22 mouse cellular contexts compared by ENCODE assay signal in the genomic region with DNA sequence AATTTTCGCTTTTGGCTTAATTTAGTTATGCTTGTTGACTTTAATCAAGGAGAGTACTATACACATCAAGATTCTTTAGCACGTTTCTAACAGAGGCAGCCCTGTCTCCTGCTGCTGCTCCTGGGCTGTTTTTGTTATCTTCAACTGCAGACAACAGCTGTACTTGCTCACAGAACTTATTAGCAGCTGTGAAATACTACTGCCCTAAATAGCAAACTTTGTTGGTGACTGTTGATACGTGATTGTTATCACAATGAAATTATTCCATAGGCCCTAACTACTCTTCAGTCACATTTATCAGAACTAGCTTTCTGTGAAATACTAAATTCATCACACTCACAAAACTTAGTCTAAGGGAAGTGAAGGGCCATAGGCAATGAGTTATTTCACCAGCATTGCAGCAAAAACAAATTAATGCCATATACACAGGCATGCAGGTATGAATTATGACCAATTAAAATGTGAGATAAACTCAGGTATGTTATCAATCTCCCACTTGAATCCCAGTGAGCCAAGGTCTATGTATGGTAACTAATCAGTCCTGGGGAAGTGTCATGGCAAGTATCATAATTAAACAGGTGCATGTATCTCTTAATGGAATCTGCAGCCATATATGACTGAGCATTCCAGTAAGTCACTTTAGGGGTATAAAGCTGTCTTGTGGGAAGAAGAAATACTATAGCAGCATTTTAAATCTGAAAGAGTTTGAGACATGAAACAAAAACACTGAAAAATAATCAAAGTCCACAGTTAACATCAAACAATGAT. TPM values are rescaled to one million over a fixed set of nuclear protein-coding genes. Genes with fewer than 3 reads are reported as not detected.
A peak's percentile ranks its signal among the peaks of the same experiment; 100 is the strongest.
DNase-seq lines count a peak whose midpoint lies in the region; ATAC-seq and TF ChIP-seq lines count a peak whose summit lies in the region.
"Had no signal": no experiment of that assay in that cellular context is flagged by ENCODE, and none has a peak within 500 bp of the region (broad histone marks: within the 10 kb centered on the region; RNA-seq: fewer than 3 reads in every experiment).

No protein-coding gene starts in this region.

- H3K9me3 ChIP-seq in lung, embryonic 14.5 days (ENCODE audit: low read depth, low read length), result no peaks in the 10 kb centered on the region
- H3K9me3 ChIP-seq in lung, postnatal 0 days (ENCODE audit: low read length), result no peaks in the 10 kb centered on the region
- no peaks in the 10 kb centered on the region for H3K9me3 ChIP-seq in liver, embryonic 12.5 days (replicated peaks)
- no peaks in the 10 kb centered on the region for H3K9me3 ChIP-seq in liver, embryonic 16.5 days (replicated peaks; ENCODE audit: control insufficient read depth, low read length)
- H3K9me3 ChIP-seq in forebrain, embryonic 15.5 days, result no peaks in the 10 kb centered on the region
- H3K9me3 ChIP-seq: embryonic facial prominence, embryonic 12.5 days; forebrain, embryonic 12.5 days; heart, embryonic 12.5 days; hindbrain, embryonic 10.5 days; hindbrain, embryonic 15.5 days had no signal

- TF ChIP-seq EP300 in lung, postnatal 0 days (IDR thresholded peaks at IDR 0.05), result no peak

- TF ChIP-seq CTCF in lung, embryonic 14.5 days (IDR thresholded peaks at IDR 0.05; ENCODE audit: low read depth), result no peak
- TF ChIP-seq CTCF in lung, postnatal 0 days (IDR thresholded peaks at IDR 0.05), result no peak

- H3K4me2 ChIP-seq in lung, embryonic 14.5 days, result no peak overlapping the region
- no peak overlapping the region for H3K4me2 ChIP-seq in lung, postnatal 0 days (replicated peaks; ENCODE audit: low read depth, low read length)
- peak overlapping the region; percentile 13; the same call in 1 of the 2 replicates for H3K4me2 ChIP-seq in liver, embryonic 12.5 days
- H3K4me2 ChIP-seq in liver, embryonic 16.5 days (ENCODE audit: low read depth, low read length), result no peak overlapping the region
- no peak overlapping the region for H3K4me2 ChIP-seq in forebrain, embryonic 15.5 days (replicated peaks)
- H3K4me2 ChIP-seq: embryonic facial prominence, embryonic 12.5 days; forebrain, embryonic 12.5 days; heart, embryonic 12.5 days; hindbrain, embryonic 15.5 days had no signal

- no peaks in the 10 kb centered on the region for H3K4me1 ChIP-seq in lung, embryonic 14.5 days (ENCODE audit: insufficient read depth)
- H3K4me1 ChIP-seq in lung, postnatal 0 days (ENCODE audit: insufficient read depth, low read depth, low read length), result no peaks in the 10 kb centered on the region
- H3K4me1 ChIP-seq in liver, embryonic 12.5 days, result peaks cover 22% of the 10 kb centered on the region
- H3K4me1 ChIP-seq in liver, embryonic 16.5 days (ENCODE audit: control insufficient read depth, low read depth, low read length), result no peaks in the 10 kb centered on the region
- no peaks in the 10 kb centered on the region for H3K4me1 ChIP-seq in forebrain, embryonic 15.5 days
- H3K4me1 ChIP-seq: forebrain, embryonic 12.5 days; heart, embryonic 12.5 days; hindbrain, embryonic 10.5 days; hindbrain, embryonic 15.5 days had no signal

- H3K27me3 ChIP-seq in lung, embryonic 14.5 days (ENCODE audit: insufficient read depth, low read length), result no peaks in the 10 kb centered on the region
- H3K27me3 ChIP-seq in lung, postnatal 0 days (replicated peaks; ENCODE audit: insufficient read depth, low read length), result no peaks in the 10 kb centered on the region
- no peaks in the 10 kb centered on the region for H3K27me3 ChIP-seq in liver, embryonic 12.5 days (replicated peaks)
- no peaks in the 10 kb centered on the region for H3K27me3 ChIP-seq in liver, embryonic 16.5 days (ENCODE audit: control insufficient read depth, insufficient read depth, low read depth, low read length)
- no peaks in the 10 kb centered on the region for H3K27me3 ChIP-seq in forebrain, embryonic 15.5 days
- H3K27me3 ChIP-seq: embryonic facial prominence, embryonic 12.5 days; forebrain, embryonic 12.5 days; heart, embryonic 12.5 days; hindbrain, embryonic 15.5 days; Patski had no signal

- peak; percentile 28 for DNase-seq in lung, embryonic 14.5 days
- DNase-seq in lung, postnatal 0 days (ENCODE audit: low spot score), result no peak
- peak; percentile 42 for DNase-seq in c-Kit-positive CD71-positive TER-119-negative erythroid progenitor cells, embryonic 14.5 days (ENCODE audit: low read depth)
- DNase-seq in cerebellum, adult 9-10 months, result no peak
- DNase-seq: adrenal gland, postnatal 14 days; B cell, adult 2 months; cerebellum, adult 2 months; cerebellum, postnatal 14 days; forebrain, postnatal 0 days; gastrocnemius, postnatal 14 days had no signal

- WGBS in lung, embryonic 14.5 days, result 27% methylated on average over 3 of the region's 3 CpGs
- 28% methylated on average over 3 of the region's 3 CpGs for WGBS in lung, postnatal 0 days
- 12% methylated on average over 3 of the region's 3 CpGs for WGBS in liver, embryonic 12.5 days (ENCODE audit: insufficient replicate concordance)
- 20% methylated on average over 3 of the region's 3 CpGs for WGBS in liver, embryonic 16.5 days (ENCODE audit: insufficient replicate concordance)
- 57% methylated on average over 3 of the region's 3 CpGs for WGBS in forebrain, embryonic 15.5 days

- H3K9ac ChIP-seq in lung, embryonic 14.5 days, result no peak overlapping the region
- no peak overlapping the region for H3K9ac ChIP-seq in lung, postnatal 0 days (replicated peaks; ENCODE audit: low read depth)
- H3K9ac ChIP-seq in liver, embryonic 12.5 days, result no peak overlapping the region
- no peak overlapping the region for H3K9ac ChIP-seq in liver, embryonic 16.5 days (ENCODE audit: low read depth, low read length)
- H3K9ac ChIP-seq in forebrain, embryonic 15.5 days (replicated peaks), result no peak overlapping the region
- H3K9ac ChIP-seq: embryonic facial prominence, embryonic 12.5 days; forebrain, embryonic 12.5 days; forebrain, postnatal 0 days; heart, embryonic 12.5 days; hindbrain, embryonic 15.5 days had no signal

- ATAC-seq in lung, embryonic 14.5 days (ENCODE audit: insufficient read depth), result 0 out of 2 replicates have a peak, but pooled peaks have one; percentile 31
- ATAC-seq in lung, postnatal 0 days, result no peak
- ATAC-seq in liver, embryonic 12.5 days, result peak; percentile 97
- peak; percentile 92 for ATAC-seq in liver, embryonic 16.5 days (ENCODE audit: low read depth)
- ATAC-seq in inflammation-experienced regulatory T-cells, adult 6 months, result no peak
- no peak for ATAC-seq in forebrain, embryonic 15.5 days (replicated peaks)
- ATAC-seq: activated CD4-positive, CD25-positive, alpha-beta regulatory T cell, adult 4 months; CD4-positive, CD25-positive, alpha-beta regulatory T cell, adult 4 months; forebrain, postnatal 0 days; Patski had no signal

- H3K4me3 ChIP-seq in lung, embryonic 14.5 days (ENCODE audit: low read depth, low read length), result no peak overlapping the region
- H3K4me3 ChIP-seq in lung, postnatal 0 days (ENCODE audit: low read depth, low read length), result no peak overlapping the region
- no peak overlapping the region for H3K4me3 ChIP-seq in liver, embryonic 12.5 days
- H3K4me3 ChIP-seq in liver, embryonic 16.5 days (ENCODE audit: low read depth, low read length), result no peak overlapping the region
- no peak overlapping the region for H3K4me3 ChIP-seq in forebrain, embryonic 15.5 days
- H3K4me3 ChIP-seq: embryonic facial prominence, embryonic 12.5 days; forebrain, embryonic 12.5 days; heart, embryonic 12.5 days; hindbrain, embryonic 10.5 days; hindbrain, embryonic 15.5 days had no signal

- no peak overlapping the region for H3K27ac ChIP-seq in lung, embryonic 14.5 days (ENCODE audit: low read depth)
- no peak overlapping the region for H3K27ac ChIP-seq in lung, postnatal 0 days (ENCODE audit: low read length)
- peak overlapping the region; percentile 40; the same call in 1 of the 2 replicates for H3K27ac ChIP-seq in liver, embryonic 12.5 days
- H3K27ac ChIP-seq in liver, embryonic 16.5 days (ENCODE audit: low read length), result no peak overlapping the region
- no peak overlapping the region for H3K27ac ChIP-seq in forebrain, embryonic 15.5 days (replicated peaks)
- H3K27ac ChIP-seq: embryonic facial prominence, embryonic 12.5 days; forebrain, embryonic 12.5 days; hindbrain, embryonic 10.5 days; hindbrain, embryonic 15.5 days had no signal

- H3K36me3 ChIP-seq in lung, embryonic 14.5 days (ENCODE audit: insufficient read depth), result no peaks in the 10 kb centered on the region
- no peaks in the 10 kb centered on the region for H3K36me3 ChIP-seq in lung, postnatal 0 days (ENCODE audit: insufficient read depth, low read length)
- no peaks in the 10 kb centered on the region for H3K36me3 ChIP-seq in liver, embryonic 12.5 days
- no peaks in the 10 kb centered on the region for H3K36me3 ChIP-seq in liver, embryonic 16.5 days (ENCODE audit: control insufficient read depth, insufficient read depth)
- H3K36me3 ChIP-seq in forebrain, embryonic 15.5 days, result no peaks in the 10 kb centered on the region
- H3K36me3 ChIP-seq: embryonic facial prominence, embryonic 12.5 days; forebrain, embryonic 12.5 days; heart, embryonic 12.5 days; hindbrain, embryonic 10.5 days; hindbrain, embryonic 15.5 days had no signal

RNA-seq across cellular contexts. Expression of gene Fgf10, which starts 39.7 kb away (rescaled TPM):
- polyA plus RNA-seq in lung, embryonic 14.5 days (2014; fragmentation: Nextera tagmentation; extraction: Ambion mirVana), result 16.8 and 19.6 TPM in 2 replicates
- 9.5 and 10.0 TPM in 2 replicates for polyA plus RNA-seq in lung, postnatal 0 days (2015; fragmentation: Nextera tagmentation; extraction: Ambion mirVana)
- 0.57 and 0.76 TPM in 2 replicates for polyA plus RNA-seq in liver, embryonic 12.5 days (2016; fragmentation: Nextera tagmentation; extraction: Ambion mirVana)
- 0.07 and 0.17 TPM in 2 replicates for polyA plus RNA-seq in liver, embryonic 16.5 days (2015; fragmentation: Nextera tagmentation; extraction: Ambion mirVana)
- not detected for polyA plus RNA-seq in inflammation-experienced regulatory T-cells, adult 6 months (2017; shearing (Covaris generic))
- 0.60 and 0.74 TPM in 2 replicates for polyA plus RNA-seq in forebrain, embryonic 15.5 days (2015; fragmentation: Nextera tagmentation; extraction: Ambion mirVana)
- polyA plus RNA-seq: activated CD4-positive, CD25-positive, alpha-beta regulatory T cell, adult 4 months had no signal

Comparison
In these comparisons a context has a peak if more than half of its experiments do, and no peak if none do; other contexts are left out.
1. ATAC-seq: peak in lung, embryonic 14.5 days (single experiment), liver, embryonic 12.5 days (single experiment) and liver, embryonic 16.5 days (single experiment); none in lung, postnatal 0 days (single experiment), inflammation-experienced regulatory T-cells, adult 6 months (single experiment) and forebrain, embryonic 15.5 days (single experiment).
2. DNase-seq: peak in lung, embryonic 14.5 days (single experiment) and c-Kit-positive CD71-positive TER-119-negative erythroid progenitor cells, embryonic 14.5 days (single experiment); none in lung, postnatal 0 days (single experiment) and cerebellum, adult 9-10 months (single experiment).